Mouse (Mus musculus) WW6 (cell line): Measurements from ENCODE around the gene Gcdh.
A peak's percentile ranks its signal among the peaks of the same experiment; 100 is the strongest.
"Not testable (repeated sequence)": the region's sequence is repeated elsewhere in the genome, so short reads cannot be mapped to it uniquely, and the experiment has no call there.

ENCODE experiments used
- DNase-seq: peaks from one replicate; pipeline ENCODE4 v3.0.0-alpha.2; 2013; ENCODE audit warnings: low read depth, low spot score

The Gcdh gene

DNA sequence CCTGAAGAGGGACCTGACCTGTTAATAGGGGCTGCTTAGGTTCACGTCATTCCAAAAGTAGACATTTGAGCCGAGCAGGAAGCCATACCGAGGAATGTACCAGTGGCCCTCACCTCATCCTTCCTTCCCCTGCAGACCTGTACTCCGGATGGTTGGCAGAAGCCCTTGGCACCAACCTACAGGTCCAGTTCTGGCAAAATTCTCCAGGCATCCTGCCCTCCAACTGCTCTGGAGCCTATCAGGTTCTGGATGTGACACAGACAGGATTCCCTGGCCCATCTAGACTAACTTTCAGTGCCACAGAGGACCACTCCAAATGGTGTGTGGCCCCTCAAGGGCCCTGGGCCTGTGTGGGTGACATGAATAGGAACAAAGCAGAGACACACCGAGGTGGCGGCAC is 16.8 kb upstream of the Gcdh start:
- no peak for DNase-seq

DNA sequence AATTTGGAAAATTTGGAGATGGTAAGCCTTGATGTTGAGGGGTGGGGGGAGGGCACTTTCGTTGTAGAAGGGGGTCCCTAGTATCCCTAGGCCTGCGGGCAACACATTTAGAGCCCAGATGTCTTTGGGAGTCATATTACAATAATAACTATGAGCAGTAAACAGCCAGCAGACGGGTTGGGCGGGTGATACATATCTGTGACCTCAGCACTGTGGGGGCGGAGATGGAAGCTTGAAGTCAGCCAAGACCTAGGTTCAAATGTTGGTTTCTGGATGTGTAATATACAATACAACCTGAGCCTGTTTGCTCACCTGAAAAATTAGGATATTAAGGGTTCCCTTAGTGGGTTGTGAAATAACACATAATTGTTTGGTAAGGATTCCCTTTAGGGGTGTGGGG is 16.2 kb upstream of the Gcdh start:
- DNase-seq = no peak

DNA sequence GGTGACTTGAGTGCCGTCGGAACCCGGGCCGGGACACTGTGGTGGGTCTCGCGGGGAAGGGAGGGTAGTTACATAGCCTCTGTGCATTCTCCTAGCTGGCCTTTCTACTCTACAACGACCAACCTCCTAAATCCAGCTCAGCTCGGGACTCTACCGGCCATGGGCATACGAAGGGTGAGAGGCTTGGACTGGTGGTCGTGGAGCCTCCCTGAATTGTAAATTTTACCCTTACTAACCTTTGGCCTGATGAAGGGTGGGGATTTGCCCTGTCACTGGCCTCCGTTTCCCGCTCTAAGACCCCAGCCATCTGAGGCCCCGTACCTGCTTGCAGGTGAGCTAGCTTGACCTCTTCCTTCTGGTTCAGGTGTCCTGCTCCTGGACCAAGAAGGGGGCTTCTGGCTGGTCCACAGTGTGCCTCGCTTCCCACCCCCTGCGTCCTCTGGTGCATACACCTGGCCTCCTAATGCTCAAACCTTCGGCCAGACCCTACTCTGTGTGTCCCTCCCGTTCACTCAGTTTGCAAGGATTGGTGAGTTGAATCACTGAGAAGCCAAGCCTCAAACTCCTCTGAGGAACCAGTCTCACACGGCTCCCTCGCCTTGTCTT is 15.5 kb upstream of the Gcdh start:
- no peak for DNase-seq

DNA sequence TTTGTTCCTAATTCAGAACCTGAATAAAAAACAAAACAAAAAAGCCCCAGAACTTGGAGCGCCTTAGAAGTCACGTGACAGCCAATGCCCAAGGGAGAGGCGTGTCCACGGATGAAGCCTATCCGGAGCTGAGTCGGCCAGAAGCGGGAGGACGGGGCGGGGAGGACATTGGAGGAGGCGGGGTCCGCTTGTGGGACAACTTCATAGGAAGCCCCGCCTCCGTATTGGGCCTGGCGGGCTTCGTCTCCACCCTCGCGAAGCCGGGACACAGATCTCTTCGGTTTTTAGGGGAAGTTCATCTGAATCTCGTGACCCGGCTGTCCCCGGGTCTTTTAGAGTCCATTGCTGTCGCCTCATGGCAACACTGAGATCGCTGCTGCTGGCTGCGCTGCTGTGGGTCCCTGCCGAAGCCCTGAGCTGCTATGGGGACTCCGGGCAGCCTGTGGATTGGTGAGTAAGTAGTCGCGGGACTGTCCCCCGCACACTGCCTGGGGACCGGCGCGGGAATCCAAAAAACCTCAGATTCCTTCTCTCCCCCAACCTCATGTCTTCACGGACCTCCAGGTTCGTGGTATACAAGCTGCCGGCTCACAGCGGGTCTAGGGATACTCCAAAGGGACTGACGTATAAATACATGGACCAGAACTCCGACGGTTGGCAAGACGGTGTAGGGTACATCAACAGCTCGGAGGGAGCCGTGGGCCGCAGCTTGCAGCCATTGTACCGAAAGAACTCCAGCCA is 14.9 kb upstream of the Gcdh start, which contains the start of gene Dnase2a:
Dnase2a (plus strand) TSS at position 140 of the 741 bp plus-strand sequence.
- DNase-seq = peak; percentile 92

DNA sequence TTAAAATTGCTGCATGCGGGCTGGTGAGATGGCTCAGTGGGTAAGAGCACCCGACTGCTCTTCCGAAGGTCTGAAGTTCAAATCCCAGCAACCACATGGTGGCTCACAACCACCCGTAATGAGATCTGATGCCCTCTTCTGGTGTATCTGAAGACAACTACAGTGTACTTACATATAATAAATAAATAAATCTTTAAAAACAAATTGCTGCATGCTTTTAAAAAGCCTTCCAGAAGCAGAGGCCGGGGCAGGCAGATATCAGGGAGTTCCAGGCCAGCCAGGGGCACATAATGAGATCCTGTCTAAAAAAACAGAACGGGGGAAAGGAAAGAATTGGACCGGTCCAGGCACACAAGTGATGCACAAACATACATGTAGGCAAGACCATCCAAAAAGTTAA is 14.3 kb upstream of the Gcdh start:
- not testable (repeated sequence) for DNase-seq

DNA sequence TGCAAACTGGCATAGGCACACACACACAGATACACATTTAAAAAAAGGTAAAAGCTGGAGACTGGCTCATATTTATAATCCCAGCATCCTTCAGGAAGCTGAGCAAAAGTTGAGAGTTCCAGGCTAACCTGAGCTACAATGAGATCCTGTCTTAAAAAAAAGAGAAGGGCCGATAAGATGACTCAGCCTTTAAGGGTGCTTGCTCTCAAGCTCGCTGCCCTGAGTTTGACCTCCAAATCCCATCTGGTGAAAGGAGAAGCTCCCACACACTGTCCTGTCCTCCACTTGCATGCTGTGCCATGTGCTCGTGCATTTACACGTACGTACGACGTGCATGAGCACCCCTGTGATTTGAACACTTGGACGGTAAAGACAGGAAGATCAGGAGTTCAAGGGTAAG is 13.8 kb upstream of the Gcdh start:
- DNase-seq = no peak

DNA sequence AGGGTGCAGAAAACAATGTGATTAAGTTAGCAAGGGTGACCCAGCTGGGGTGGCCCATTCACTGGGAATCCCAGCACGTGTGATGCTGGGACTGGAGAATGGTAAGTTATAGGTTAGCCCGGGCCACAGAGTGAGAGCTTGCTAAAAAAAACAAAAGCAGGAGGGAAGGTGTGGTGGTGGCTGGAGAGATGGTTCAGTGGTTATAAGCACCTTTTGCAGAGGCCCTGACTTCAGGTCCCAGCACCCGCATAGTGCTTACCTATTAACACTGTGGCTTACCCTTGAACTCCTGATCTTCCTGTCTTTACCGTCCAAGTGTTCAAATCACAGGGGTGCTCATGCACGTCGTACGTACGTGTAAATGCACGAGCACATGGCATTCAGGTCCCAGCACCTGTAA is 13.3 kb upstream of the Gcdh start:
- DNase-seq = no peak

DNA sequence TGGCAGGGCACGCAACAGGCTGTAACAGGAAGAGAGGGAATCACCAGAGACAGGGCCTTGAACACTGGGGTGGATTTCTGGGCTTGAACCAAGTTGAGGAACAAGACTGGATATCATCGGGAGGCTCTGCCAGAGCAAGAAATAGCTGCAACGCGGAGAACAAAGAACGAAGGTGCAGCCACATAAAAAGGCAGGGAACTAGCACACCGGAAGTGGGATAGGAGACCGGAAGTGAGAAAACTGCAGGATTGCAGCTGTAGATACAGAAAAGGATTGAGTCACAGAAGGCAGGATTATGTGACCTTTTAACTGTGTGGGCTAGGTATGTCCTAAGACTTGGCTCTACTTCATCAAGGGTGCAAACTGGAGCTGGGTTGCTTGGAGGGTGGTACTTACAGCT is 10.6 kb upstream of the Gcdh start:
- DNase-seq = no peak

DNA sequence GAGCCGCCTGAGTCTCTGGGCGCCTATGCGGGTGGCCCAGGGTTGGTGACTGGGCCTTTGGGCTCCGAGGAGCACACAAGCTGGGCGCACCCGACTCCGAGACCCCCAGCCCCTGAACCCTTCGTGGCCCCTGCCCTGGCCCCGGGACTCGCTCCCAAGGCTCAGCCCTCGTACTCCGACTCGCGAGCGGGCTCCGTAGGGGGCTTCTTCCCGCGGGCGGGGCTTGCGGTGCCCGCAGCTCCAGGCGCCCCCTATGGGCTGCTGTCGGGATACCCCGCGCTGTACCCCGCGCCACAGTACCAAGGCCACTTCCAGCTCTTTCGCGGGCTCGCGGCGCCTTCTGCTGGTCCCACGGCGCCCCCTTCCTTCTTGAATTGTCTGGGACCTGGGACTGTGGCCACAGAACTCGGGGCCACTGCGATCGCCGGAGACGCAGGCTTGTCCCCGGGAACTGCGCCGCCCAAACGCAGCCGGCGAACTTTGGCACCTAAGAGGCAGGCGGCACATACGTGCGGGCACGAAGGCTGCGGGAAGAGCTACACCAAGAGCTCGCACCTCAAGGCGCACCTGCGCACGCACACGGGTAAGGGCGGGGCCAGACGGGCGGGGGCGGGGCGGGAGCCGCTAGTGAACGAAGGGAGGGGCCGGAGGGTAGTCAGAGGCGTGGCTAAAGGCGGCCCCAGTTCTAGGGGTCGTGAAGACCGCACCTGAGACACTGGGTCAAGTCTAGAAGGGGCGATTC is 9.4 kb upstream of the Gcdh start:
- peak; percentile 90 for DNase-seq

DNA sequence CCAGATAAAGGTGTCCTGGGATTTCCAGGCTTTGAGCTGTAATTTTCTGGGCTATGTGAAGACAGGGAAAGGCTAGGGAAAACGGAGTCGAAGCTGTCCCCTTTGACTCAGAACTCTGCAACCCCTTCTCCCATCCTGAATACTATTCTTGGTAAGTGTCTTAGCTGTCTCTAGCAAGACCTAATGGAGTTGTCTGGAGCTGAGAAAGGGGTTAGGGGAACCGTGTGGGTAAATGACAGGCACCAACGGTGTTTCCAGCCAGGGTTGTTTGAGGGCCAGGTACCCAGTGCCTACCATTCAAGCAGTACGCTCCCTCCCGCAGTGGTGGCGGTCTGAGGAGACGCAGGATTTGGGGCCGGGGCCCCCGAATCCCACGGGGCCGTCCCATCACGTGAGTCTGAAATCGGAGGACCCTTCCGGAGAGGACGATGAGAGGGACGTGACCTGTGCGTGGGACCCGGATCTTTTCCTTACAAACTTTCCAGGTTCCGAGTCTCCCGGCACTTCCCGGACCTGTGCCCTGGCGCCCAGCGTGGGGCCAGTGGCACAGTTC is 8.7 kb upstream of the Gcdh start:
- no peak for DNase-seq

DNA sequence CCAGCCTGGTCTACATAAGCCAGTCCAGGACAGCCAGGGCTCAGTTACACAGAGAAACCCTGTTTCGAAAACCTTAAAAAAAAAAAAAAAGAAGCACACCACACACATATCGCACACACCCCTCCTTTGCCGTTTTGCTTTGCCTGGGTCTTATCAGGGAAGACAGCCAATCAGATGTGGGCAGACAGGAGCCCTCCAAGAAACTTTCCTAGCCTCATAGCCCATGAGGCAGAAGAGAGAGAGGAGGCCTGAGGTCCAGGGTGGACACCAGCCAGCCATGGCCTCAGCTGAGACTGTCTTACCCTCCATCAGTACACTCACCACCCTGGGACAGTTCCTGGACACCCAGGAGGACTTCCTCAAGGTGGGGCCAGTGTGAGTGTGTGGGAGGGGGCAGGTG is 8.0 kb upstream of the Gcdh start, which contains the start of gene Klf1:
Klf1 (plus strand) TSS at position 177 of the 400 bp plus-strand sequence.
- no peak for DNase-seq

DNA sequence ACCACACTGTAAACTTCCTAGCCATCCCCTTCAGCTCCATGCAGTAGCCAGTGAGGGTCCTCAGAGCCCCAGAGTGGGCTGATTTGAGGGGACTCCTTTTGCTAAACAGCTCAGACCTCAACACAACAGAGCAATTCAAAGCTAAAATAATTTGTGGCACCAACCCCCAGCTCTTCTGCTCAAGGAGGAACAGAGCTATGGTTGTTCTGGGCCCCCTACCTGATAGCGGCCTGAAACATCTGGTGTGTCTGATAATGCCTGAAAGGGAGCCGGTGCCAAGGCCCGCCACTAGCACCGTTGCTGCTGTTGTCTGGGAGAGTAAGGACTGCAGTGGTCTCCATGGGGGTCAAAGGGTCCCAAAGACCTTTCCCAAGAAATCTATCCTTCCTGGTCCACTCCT is 7.3 kb upstream of the Gcdh start:
- DNase-seq = no peak

DNA sequence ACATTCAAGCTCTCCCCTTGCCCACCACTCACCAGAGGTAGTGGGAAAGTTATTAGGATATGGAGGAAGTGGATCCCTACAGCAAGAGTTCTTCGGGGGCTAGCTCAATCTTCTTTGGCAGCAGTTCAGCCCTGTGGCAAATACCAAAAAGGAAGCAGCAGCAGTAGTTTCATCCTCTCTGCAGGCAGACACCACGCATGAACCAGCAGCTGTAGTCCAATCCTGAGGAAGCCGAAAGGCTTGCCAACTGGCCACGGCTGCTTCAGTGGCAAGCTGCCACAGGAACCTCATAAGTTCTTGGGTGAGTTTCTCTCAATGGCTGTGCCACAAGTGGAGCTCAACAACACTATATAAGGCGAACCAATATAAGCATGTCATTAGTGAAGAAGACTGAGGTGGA is 2.2 kb upstream of the Gcdh start:
- no peak for DNase-seq

DNA sequence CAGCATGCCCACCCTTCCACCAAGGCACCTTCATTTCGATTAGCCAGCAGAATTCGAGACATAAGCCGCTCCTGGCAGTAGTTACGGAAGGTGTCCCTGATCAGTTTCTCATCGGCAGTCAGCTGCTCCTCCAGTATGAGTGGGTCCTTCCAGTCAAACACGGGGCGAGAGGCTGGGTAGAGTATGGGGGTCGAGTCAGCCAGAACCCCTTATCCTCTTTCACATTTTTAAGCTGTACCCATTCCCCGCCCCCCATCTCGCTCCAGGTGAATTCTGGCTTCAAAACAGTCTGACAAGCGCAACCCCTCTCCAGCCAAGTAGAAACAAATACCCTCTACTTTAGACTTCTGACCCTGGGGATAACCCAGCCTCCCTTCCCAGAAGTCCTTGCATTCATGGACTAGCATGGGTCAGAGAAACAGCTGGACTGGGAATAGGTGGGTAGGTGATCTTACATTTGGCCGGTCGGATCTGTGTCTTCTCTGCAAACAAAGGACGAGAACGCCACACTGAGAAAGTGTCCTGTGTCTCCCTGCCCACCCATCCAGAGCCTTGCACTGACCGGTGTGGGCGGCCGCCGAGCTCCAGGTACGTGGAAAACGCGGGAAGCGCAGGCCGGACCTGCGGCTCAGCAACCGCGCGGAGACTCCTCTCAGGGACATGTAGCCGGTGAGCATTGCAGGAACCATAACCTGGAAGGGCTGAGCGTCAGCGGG is 570 bp downstream of the Gcdh start:
- no peak for DNase-seq

DNA sequence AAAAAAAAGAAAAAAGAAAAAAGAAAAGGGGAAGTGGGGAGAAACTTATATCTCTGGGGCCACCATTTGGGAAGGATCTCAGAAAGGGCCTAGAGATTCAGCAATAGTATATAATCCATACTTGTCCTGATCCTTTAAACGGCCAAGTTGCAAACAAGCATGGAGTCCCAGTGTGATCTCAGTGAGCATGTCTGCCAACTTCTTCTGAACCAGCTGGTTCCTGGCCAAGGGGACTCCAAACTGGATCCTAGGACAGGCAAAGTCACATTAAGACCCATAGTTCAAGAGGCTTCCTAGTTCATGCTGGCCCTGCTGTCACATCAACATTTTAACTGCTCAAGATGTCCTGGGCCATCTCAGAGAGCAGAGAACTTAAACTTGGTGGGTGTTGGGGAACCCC is 4.6 kb downstream of the Gcdh start:
- DNase-seq = no peak

DNA sequence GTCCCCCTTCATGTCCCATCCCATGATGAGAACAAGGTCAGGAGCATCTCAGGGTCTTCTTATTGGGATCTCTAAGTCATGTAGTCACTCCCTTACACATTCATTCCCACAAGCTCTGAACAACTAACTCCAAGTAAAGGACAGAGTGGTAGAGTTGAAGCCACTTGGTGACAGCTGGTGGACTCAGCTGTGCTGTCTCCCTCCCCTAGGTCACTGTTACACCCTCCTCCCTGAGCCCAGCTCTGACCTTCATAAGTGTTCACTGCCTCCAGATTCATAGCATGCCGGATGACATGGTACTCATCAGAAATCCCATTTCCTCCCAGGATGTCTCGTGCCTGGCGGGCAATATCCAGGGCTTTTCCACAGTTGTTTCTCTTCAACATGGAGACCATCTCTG is 5.4 kb downstream of the Gcdh start:
- no peak for DNase-seq

DNA sequence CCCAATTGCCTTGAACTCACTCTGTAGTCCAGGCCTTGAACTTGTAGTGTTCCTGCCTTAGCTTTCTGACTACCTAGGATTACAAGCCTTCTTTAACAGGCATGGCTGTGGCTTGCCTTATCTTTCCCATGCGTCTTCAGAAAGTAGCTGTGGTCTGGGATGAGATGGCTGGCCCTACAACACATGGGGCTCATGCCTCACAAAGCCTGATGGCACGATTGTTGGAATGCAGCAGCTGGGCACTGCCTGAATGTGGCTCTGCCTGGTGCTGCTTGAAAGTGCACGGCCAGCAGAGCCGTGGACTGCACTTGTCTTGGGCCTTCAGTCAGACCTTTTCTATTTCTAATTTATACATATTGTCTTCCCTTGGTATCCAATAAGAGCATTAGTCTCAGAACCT is 9.0 kb downstream of the Gcdh start:
- no peak for DNase-seq

DNA sequence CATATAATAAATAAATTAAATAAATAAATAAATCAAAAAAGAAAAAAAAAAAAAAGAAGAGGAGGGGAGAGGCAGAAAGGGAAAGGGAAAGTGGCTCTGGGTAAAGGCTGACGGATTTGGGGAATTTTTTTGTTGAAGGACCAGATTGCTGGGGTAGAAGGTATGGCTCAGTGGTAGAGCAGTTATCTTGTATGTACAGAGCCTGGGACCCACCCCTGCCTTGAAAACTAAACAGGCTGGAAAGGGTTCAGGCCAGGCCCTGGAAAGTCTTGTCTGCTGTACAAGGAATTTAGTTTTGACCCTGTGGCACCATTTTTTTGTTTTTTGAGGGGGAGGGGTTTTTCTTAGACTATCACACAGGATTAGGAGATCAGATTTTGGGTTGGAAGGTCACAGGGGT is 14.8 kb downstream of the Gcdh start:
- no peak for DNase-seq

DNA sequence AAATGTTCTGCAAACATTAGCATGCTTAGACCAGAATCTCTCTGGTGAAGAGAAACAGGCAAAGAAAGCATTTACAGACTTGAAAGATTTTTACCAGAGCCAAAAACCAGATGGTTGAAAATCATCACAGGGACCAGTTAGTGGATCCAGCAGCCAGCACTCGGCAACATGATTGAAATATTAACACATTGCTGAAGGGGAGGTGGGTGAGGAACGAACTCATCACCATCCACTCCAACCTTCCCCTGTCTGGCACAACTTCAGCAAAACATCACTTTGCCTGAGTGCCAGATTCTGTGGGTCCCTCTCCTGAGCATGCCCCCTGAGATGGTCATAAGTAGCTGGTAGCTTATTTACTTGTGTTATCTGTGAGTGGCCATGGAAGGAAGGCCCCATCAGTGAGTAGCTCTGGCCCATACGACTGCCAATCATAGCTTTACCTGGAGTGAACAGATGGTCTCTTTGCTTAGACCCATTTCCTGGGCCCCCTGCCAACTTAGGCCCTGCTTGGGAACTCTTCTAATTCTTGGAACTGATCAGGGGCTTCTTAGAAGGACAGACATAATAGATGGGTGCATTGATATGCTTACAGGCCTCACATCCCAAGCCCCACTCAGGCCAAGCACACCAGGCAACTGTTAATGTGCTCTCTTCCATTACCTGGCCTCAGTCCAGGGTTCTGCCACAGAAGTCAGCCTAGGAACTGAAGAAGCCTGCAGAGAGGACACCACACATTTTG is 16.3 kb downstream of the Gcdh start:
- no peak for DNase-seq

DNA sequence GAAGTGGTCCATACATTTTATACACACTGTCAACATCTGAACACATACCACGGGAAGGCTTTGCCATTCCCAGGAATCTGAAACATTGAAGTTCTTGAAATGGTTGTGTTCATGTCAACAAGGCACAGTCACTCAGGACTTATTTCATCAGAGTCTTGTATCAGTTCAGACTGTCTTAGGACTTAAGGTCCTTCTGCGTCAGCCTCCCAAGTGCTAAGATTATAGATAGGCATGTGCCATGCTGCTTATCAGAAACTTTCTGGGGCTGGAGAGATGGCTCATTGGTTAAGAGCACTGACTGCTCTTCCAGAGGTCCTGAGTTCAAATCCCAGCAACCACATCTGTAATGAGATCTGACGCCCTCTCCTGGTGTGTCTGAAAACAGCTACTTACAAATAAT is 19.4 kb downstream of the Gcdh start:
- no peak for DNase-seq

DNA sequence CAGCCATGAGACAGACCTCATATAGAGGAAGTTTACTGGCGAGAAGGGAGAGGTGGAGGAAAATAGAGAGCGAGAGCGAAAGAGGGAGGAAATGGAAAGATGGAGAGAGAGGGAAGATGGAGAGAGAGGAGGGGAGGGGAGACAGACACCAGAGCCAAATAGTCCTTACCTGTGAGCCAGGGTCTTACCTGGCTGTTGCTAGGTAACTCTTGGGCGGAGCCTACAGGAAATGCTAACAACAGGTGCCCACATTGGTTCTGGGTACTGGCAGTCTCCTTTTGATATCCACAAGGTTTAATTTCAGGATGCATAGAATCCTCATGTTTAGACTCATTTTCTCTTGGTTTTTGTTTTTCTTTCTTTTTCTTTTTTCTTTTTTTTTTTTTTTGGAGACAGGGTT is 20.7 kb downstream of the Gcdh start:
- no peak for DNase-seq
